Mouse (Mus musculus) cerebellum, adult 11-12 months (tissue): ENCODE measurements around the gene Stx7.
"Not testable (repeated sequence)": the region's sequence is repeated elsewhere in the genome, so short reads cannot be mapped to it uniquely, and the experiment has no call there.

Source experiments
- DNase-seq: peaks from one replicate; pipeline ENCODE4 v3.0.0; 2022

Stx7 gene

DNA sequence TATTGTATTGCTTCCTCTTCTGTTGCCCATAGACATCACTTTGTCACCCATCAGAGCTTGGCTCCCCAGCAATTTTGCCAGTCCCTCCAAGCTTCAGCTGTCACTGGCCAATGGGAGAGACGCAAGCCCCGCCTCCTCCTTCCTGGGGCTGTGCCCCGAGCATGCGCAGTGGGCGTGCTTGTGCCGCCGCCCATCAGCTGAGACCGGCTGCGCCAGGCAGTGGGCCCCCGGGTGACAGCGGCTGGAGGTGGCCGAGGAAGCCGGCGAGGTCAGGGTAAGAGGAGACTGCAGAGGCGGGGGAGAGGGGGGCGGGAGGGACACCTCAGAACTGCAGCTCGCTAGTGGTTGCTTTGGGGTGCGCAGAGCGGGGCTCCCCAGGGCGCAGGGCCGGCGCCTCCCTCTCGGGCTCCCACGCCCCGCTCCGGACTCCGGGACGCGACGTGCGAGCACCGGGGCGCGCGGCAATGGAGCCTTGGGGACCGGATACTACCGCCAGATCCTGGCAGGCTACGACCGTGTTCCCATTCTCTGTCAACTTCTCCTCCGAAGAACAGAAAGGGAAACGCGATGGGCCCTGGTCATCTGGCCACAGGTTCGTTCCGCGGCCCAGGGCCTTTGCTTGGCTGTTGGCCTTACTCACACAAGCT, at the start of gene Stx7:
Gene Stx7 (plus strand): TSS at position 168 of the 647 bp plus-strand sequence.
- peak; percentile 95 for DNase-seq

DNA sequence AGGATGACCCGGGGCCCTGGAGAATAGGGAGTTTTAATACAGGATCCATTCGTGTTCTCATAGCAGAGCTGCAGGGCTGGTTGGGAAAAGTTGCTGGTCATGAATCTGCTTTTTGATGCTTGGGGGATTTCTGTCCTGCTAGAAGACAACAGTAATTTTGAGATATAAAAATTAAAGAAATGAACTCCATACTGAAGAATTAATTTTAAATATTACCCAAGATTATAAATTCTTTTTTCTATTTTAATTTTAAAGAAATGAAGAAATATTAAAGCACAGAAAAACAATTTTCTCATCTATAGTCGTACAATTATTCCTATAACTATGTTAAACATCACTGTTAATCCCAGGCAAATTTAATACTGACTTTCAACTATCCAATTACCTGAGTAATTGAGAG, 47.3 kb upstream of the Stx7 start, which contains the start of gene Taar8c:
Gene Taar8c (minus strand): TSS at position 101 of the 400 bp plus-strand sequence.
- DNase-seq: not testable (repeated sequence)

DNA sequence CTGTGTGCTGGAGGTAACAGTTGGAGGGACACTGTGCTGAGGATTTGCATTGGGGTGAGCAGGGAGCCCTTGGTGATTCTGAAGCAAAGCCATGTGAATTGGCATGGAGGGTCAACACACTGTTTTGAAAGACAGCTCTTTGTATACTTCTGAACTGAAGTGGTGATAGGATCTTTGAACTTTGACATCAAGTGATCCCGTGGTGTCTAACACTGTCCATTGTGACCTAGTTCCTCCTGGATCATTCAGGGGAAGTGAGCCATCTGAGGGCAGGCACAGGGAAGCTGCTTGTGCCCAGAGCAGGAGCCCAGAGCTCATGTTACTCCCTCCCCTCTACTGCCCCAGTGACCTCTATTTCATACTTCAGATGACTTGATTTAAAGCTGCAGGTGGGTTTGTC, 45.8 kb upstream of the Stx7 start:
- not testable (repeated sequence) for DNase-seq

DNA sequence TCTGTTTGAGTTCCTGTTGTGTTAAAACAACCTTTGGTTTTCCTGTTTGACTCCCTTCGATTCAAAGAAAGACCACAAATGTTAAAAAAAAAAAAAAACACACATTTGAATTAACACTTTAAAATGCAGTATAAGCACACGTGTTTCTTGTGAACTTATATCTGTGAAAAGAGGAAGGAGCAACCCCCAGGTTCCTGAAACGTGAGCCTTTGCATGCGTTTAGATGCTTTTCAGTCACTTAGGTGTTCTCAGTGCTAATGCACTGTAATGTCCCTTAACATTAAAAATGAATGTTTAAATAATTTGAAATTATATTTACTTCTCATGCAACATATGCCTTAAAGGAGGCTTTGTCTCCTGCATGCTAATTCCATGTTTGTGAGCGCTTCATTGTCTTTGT, 41.4 kb upstream of the Stx7 start:
- DNase-seq: no peak

DNA sequence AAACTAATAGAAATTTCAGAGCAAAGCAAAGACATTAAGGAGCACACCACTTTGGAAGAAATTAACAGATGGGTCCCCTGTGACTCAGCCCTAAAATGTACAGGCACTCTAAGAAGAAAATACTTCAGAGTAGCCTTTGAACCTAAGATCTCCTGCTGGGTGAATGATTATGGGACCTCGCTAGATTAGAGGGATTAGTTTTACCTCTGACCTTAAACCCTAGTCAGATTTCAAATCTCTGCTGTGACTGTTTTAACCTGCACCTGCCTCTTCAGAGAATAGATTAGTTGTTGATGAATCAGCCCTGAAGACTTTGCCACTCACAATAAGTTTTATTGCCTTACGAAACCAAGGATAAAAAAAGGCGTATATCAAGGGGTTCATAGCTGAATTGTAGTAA, 40.9 kb upstream of the Stx7 start:
- DNase-seq: no peak

DNA sequence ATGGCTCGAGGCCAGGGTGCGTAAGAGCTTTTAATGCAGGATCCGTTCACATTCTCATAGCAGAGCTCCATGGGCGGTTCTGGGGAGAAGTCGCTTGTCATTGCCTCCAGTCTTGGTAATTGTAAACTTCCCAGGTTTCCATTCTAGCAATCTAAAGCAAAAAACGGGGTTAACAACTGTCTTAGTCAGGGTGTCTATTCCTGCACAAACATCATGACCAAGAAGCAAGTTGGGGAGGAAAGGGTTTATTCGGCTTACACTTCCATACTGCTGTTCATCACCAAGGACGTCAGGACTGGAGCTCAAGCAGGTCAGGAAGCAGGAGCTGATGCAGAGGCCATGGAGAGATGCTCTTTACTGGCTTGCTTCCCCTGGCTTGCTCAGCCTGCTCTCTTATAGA, 39.7 kb upstream of the Stx7 start, which contains the start of gene Taar9:
Gene Taar9 (minus strand): TSS at position 101 of the 400 bp plus-strand sequence.
- DNase-seq: not testable (repeated sequence)

DNA sequence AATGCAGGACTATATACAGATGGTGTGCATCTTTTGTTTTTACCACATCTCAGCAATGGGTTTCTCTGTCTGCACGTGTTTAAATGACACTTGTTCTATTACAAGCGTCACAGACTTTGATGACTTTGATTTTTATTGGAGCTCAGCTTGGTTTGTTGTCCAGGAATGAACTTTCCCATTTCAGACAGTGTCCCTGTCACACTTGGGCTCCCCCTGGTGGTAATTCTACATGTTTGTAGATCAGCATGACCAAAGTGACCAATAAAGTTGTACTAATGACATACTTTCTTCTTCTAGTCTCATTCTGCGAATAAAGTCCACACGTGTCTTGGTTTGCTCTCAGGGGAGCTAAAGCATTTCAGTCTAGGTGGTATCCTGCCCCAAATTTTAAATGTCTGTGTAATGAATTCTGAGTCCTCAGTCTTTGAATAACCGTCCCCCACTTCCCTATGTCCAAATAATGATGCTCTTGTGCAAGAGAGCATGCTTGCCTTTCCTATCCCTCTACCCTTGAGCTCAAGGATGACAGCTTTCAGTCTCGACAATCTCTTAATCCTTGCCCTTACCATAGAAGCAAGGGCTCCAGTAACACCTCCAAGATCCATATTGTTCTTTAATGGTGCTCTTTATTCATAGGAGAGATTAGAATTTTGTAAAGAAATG, 37.9 kb upstream of the Stx7 start:
- DNase-seq: no peak

DNA sequence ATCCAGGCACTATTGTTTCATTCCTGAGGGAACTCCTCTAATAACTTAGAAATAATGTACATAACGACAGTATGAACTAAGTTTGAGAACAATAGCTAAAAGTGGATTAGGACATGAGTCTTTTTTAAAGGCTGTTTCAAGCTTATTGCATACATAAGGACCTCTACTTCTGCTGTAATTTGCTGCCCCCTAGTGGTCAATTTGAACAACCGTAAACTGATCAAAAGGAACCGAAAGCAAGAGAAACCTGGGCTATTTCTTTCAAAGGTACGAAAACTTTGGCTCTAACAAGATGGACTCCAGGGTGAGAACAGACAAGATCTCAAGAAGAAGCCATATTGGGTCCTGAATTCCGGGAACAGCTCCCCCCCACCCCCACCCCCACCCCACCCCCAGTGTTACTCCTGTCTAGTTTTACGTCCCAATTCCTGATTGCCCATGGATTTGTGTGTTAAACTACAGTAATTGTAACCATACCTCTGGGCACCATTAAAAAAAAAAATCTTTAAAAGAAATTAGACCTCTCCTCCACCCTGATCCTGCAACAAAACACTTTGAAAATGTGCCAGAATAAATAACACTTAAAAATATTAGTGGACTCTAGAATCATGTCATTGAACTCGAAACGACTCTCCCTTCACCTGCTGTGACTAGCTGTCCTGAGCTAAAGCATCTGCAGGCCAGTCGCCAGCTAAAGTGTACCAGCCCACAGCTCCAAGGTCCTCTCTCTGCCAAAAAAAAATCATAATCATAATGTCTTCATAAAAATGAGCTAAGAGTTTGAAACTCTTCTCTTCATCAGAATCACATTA, 17.4 kb upstream of the Stx7 start:
- DNase-seq: peak; percentile 12

DNA sequence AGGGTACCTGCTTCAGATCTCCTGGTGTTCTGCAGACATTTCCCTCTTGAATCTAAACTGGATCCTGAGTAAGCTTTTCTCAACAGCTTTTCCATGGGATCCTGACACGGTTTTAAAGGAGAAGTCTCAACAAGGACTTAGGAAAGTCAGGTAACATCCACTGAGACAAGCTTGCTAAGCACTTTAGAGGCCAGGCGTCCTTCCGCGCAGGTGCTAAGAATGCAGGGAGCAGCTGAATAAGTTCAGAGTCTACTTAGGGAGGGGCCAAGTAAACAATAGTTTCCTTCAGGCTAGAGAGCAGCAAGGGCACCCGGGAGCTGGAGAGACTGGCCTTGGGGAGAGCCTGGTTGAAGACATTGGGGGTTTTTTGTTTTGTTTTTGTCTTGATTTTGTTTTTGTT, 16.8 kb upstream of the Stx7 start:
- no peak for DNase-seq

DNA sequence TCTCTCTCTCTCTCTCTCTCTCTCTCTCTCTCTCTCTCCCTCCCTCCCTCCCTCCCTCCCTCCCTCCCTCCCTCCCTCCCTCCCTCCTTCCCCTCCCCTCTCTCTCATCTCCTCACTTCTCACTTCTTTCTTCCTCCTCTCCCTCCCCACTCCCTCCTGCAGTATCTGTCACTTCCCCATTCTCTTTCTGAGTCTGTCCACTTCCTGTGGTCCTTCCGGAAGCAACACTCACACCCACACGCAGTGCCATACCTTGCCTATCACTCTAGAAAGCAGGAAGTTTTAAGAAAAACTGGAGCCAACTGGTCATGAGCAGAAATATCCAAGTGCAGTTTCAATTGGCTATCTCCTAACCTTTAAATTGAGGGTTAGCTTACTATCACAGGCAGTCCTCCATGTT, 16.0 kb upstream of the Stx7 start:
- no peak for DNase-seq

DNA sequence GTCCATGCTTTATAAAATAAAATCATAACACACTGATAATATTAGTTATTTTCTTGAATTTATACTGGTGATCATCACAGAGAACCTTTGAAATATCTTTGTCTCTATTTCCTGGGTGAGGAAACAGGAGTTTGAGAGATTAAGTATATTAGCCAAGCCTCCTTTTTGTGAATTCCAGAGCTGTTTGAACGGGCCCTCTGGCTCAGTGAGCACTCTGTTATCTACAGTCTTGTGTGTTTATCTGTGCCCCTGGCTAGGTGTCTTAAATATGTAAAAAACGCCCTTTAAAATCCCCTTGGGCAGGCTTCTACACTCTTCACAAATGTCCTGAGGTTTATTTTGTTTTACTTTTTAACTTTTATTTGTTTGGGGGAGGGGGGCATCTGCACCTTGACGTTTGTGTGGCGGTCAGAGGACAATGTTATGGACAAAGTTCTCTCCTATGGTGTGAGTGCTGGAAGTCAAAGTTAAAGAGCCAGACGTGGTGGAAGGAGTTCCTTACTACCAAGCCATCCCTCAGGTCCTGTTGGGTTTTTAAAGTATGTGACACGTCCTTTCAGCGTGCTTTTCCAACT, 14.9 kb upstream of the Stx7 start:
- DNase-seq: no peak

DNA sequence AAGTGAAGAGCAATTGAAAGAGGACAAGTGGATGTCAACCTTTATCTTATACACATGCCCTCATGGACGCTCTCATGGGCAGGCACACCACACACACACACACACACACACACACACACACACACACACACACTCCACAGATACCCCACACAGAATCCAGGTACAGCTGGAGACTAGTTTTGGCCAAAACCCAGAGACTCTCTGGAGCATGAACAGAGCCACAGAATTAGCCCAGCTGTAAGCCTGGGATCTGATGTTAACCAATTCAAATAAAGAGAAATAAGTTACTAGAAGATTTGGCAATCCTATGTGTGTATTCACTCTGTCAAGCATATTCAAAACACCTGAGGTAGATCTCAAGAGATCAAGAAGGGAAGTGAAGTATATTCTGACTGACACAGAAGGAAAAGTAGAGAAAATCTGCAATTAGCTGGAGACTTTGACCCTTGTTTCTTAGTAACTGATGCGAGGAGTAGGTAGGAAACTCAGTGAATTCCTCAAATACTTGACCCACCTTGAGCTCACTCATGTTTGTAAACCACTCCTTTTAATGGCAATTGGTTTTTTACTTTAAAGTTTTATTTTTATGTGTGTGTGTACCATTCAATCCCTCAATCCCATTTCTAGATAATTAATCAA, 10.4 kb upstream of the Stx7 start:
- no peak for DNase-seq

DNA sequence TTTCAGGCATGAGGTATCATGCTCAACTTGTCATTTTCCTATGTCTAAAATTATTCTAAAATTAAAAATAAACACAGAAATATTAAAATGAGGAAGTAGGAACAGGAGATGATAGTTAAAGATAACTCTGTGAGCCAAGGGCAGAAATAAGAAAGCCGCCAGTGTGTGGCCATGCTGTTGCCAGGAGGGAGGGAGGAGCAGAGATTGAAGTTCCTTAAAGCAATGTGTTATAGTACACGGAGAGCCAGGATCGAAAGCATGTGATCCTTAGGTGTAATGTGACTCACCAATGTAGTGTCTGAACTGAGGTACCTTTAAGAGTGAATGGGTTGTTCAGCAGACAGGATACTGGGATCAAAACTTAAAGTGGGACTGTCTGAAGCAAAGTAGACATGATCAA, 6.4 kb upstream of the Stx7 start:
- DNase-seq: no peak

DNA sequence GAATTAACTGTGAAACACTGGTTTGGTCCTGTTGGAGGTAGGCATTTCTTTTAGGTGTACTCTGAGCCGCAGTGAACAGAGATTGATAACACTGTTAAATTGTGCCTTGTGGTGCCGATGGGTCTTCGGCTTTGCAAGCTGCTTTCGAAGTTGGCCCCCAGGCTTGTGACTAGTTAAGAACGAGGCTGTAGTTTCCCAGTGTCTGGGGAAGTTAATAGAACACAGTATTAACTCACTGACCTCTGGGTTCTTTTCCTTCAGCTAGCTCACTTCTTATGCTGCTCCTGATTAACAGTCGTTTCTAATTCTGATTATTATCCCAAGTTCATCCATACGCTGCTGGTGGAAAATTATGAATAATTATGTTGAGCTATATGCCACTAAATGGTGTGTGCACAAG, 984 bp downstream of the Stx7 start:
- no peak for DNase-seq

DNA sequence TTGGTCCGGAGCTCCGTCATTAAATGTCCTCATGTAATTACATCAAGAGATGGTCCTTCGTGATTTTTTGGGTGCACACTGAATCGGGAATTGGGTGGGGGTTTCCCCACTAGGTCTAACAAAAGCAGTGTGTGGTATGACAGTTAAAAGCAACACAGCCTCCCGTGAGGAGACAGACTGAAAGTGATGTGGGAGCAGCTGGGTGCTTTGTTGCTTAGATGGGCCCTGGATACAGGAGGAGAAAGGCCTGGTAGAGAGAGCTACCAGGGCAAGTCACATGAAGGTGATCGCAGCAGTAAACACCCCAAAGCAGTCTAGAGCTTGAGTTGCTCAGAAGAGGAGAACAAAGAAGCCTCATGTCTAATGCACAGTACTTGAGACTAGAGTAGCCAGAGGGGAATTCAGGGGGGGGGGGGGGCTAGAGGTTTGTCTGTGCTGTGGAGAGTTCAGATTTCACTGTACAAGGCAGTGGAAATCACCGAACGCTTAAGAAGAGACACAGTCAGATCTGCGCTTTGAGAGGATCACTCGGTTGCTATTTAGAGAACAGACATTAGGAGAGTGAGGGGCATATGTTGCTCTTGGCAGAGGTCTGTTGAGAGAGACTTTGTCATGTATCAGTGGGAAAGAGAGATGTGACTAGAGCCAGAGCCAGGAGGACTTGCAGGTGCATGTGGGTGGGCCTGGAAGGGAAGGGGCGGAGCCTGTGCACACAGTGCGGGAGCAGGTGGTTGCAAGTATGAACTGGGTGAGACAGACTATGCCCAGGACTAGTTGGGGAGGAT, 9.6 kb downstream of the Stx7 start:
- DNase-seq: no peak

DNA sequence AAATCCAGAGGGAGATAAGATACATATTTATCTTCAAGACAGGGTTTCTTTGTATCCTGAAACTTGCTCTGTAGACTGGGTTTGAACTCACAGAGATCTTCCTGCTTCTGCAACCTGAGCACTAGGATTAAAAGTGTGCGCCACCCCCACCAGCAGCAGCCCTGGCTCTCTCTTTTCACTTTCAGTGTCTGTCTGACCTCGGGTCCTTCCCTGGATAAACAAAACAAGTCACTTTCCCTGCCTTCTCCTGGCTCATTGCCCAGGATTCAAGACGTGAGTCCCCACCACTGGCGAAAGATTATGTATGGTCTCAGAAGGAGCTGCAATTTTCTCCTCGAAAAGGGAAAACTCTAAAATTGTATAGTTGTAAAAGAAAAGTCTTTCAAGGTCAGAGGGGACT, 10.5 kb downstream of the Stx7 start:
- DNase-seq: no peak

DNA sequence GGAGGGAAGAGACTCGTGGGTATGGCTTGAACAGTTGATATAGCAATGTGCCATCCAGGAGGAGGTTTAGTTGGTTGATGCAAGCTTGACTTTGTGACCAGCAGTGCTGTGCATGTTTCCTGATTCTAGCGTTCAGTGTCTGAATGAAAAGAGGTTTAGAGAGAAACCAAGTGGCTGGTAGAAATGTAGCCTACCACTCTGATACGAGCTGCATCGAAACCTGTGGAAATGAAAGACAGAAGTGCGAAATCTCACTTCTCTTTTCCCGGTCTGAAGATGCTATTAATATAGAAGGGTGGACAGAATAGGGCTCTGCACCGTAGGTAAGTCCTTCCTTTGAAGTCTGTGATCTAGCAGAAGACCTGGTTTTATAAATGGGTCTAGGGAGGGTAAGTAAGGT, 11.2 kb downstream of the Stx7 start:
- DNase-seq: no peak

DNA sequence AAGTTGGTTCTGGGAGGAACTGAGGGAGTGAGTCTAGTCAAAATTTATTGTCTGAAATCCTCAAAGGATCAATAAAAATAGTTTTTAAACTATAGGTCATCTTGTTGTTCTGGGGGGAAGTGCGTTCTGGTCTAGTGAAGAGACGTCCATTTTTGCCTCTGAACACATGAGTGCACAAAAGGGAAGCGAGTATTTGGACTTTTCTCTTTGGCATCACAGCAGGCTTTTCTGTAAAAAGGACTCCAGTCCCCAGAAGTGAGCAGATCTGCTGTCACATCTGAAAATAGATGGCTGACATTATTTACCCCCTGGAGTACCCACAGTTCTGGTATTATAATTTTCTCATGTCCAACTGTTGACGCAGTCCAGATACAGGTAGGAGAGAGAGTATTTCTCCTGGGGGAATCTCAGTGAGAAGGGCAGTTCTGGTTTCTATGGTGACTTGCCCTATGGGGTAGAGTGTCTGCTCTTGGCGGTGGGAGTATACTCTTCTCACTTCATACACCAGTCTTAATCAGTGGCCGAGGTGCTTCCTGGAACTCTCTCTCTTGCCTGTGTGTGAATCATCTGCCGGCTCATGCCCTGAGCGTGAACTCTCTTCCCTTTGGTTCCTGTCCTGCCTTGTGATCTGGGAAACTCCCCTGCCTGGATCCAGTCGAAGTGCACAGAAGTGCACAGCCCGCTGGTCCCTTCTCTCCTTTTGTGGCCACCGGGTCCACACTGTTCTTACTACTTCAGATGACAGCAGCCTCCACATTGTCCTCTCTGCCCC, 15.2 kb downstream of the Stx7 start:
- DNase-seq: no peak

DNA sequence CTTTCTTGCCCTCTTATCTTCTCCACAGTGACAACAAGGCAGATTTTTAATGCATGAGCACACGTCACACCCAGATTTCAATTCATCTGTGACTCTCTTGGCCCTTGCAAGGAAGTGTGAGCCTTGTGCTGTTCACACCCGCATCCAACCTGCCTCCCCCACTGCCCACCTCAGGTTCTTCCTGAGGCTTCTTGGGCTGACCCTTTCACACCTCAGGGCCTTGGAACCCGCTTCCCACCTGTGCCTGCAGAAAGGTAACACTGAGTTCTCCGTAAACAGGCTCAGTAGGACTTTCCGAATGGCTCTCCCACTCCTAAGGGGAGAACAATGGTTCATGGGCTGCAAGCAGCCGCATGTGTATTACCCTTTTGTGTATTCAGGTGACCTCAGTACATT, 15.8 kb downstream of the Stx7 start:
- DNase-seq: no peak

DNA sequence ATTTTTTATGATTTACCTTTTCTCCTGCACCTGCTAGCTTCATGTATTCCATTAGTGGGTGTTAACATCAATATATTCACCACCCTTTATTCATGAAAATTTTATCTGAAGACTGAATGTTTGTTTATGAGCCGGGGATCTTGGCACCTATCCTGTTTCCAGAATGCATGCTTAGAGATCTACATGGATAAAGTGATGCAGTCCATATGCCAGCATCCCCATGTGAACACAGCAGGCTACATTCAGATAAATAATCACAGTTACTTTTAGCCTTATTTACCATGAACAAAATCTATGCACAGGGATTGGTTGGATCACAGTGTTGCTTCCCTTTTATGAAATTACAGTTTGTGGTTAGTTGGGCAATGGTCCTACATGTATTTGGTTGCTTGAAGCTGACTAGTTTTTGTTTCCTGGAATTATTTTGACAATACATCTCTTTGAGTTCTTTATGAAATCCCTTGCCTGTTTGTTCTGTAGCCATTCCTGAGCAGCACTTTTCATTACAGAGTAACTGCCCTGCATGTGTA, 16.5 kb downstream of the Stx7 start:
- no peak for DNase-seq

DNA sequence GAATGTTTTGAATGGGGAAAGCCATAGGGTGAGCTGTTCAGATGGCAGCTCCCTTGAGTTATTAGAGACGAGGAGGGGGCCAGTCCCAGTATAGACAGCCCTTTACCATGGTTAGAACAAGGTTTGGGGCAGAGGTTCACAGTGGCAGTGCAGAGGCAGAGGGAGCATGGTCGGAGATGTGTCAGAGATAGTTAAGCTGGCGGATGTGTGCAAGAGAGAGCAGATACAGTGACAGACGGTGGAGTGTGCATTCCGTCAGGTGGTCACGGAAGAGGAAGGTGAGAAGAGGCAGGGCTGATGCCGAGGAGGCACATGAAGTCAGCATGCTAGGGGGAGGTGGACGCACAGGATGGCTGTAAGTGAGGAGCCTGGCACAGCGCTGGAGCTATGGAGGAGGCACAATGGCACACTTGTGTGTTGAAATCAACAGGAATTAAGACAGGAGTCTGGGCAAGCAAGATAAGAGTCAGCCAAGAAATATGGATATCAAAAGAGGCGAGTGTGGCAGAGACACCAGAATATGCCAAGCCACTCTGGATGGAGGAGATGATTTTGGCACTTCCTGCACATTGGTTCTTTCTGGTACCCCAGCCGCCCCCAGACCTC, 19.0 kb downstream of the Stx7 start:
- no peak for DNase-seq
